29 mouse cellular contexts compared by ENCODE assay signal in the genomic region with DNA sequence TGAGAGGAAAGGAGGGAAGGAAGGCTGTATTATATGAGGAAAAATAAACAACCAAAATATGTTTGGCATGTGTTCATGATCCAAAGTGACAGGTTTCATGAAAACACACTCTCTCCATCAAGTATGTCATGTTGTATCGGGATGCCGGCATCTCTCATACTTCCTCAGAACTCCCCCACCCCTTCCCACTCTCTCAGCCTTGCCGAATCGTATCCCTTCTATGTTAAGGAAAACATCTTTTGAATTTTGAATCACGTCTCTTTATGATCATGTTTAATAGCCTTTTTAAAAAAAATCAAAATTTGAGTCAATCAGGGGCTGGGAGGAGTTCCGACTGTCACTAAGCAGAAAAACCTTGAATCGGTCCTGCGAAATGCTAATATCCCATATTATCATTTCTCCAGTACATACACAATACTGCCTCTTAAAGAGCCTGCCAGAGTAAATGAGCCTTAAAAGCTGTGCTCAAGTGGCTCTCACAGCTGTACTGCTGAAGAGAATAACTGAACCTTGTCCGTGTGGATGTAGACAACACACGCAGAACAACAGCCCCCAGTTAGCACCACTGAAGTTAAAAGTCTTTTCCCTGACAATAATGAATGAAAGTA.
DNase-seq lines count a peak whose midpoint lies in the region; ATAC-seq and TF ChIP-seq lines count a peak whose summit lies in the region.
"Had no signal": no experiment of that assay in that cellular context is flagged by ENCODE, and none has a peak within 500 bp of the region (broad histone marks: within the 10 kb centered on the region; RNA-seq: fewer than 3 reads in every experiment).

No protein-coding gene starts in this region.

- peak; percentile 60 for DNase-seq in forebrain, embryonic 14.5 days (ENCODE audit: low spot score)
- peak; percentile 8 for DNase-seq in forebrain, postnatal 0 days
- DNase-seq in right cerebral cortex, adult 2 months (ENCODE audit: low spot score in 2 of 2), result no peak
- DNase-seq in cerebellum, adult 8-10 months, result no peak
- no peak for DNase-seq in adrenal gland, postnatal 14 days
- DNase-seq: adrenal gland, adult 8-10 months; adrenal gland, postnatal 36 days; cerebellum, adult 11 months; cerebellum, adult 2 months; cerebellum, postnatal 10 days; cerebellum, postnatal 36 days; embryo, embryonic 11 days; gastrocnemius, adult 2 months; gastrocnemius, postnatal 14 days; heart, adult 18-20 months; heart, postnatal 10 days; heart, postnatal 36 days had no signal

- no peaks in the 10 kb centered on the region for H3K36me3 ChIP-seq in midbrain, embryonic 12.5 days
- no peaks in the 10 kb centered on the region for H3K36me3 ChIP-seq in midbrain, embryonic 15.5 days (replicated peaks)
- no peaks in the 10 kb centered on the region for H3K36me3 ChIP-seq in forebrain, embryonic 12.5 days (replicated peaks)
- no peaks in the 10 kb centered on the region for H3K36me3 ChIP-seq in forebrain, embryonic 14.5 days (ENCODE audit: control insufficient read depth, insufficient read depth, low read length)
- no peaks in the 10 kb centered on the region for H3K36me3 ChIP-seq in forebrain, postnatal 0 days (ENCODE audit: insufficient read depth)
- H3K36me3 ChIP-seq: embryonic facial prominence, embryonic 10.5 days; embryonic facial prominence, embryonic 13.5 days; heart, embryonic 12.5 days; heart, embryonic 15.5 days; hindbrain, embryonic 10.5 days had no signal

- no peak for TF ChIP-seq CTCF in forebrain, postnatal 0 days (IDR thresholded peaks at IDR 0.05; ENCODE audit: low read depth)

- H3K9me3 ChIP-seq in midbrain, embryonic 12.5 days, result no peaks in the 10 kb centered on the region
- no peaks in the 10 kb centered on the region for H3K9me3 ChIP-seq in midbrain, embryonic 15.5 days
- H3K9me3 ChIP-seq in forebrain, embryonic 12.5 days, result no peaks in the 10 kb centered on the region
- H3K9me3 ChIP-seq in forebrain, embryonic 14.5 days (replicated peaks; ENCODE audit: control insufficient read depth, low read length), result no peaks in the 10 kb centered on the region
- H3K9me3 ChIP-seq in forebrain, postnatal 0 days (ENCODE audit: low read length), result no peaks in the 10 kb centered on the region
- H3K9me3 ChIP-seq: embryonic facial prominence, embryonic 10.5 days; embryonic facial prominence, embryonic 13.5 days; heart, embryonic 15.5 days; hindbrain, embryonic 10.5 days had no signal

- no peaks in the 10 kb centered on the region for H3K27me3 ChIP-seq in midbrain, embryonic 12.5 days
- no peaks in the 10 kb centered on the region for H3K27me3 ChIP-seq in midbrain, embryonic 15.5 days (replicated peaks)
- H3K27me3 ChIP-seq in forebrain, embryonic 12.5 days, result no peaks in the 10 kb centered on the region
- H3K27me3 ChIP-seq in forebrain, embryonic 14.5 days (replicated peaks; ENCODE audit: control insufficient read depth, insufficient read depth, low read length), result no peaks in the 10 kb centered on the region
- H3K27me3 ChIP-seq in forebrain, postnatal 0 days (ENCODE audit: insufficient read depth, low read length), result no peaks in the 10 kb centered on the region
- H3K27me3 ChIP-seq: embryonic facial prominence, embryonic 13.5 days; heart, embryonic 12.5 days; heart, embryonic 15.5 days had no signal

- H3K9ac ChIP-seq in midbrain, embryonic 12.5 days (replicated peaks), result no peak overlapping the region
- no peak overlapping the region for H3K9ac ChIP-seq in midbrain, embryonic 15.5 days
- no peak overlapping the region for H3K9ac ChIP-seq in forebrain, embryonic 12.5 days
- no peak overlapping the region for H3K9ac ChIP-seq in forebrain, embryonic 14.5 days (ENCODE audit: low read length)
- H3K9ac ChIP-seq in forebrain, postnatal 0 days, result no peak overlapping the region
- H3K9ac ChIP-seq: embryonic facial prominence, embryonic 13.5 days; heart, embryonic 12.5 days; heart, embryonic 15.5 days; hindbrain, embryonic 14.5 days had no signal

- WGBS in midbrain, embryonic 12.5 days, result 85% methylated on average over 10 of the region's 10 CpGs
- 73% methylated on average over 10 of the region's 10 CpGs for WGBS in midbrain, embryonic 15.5 days
- WGBS in forebrain, embryonic 12.5 days, result 69% methylated on average over 10 of the region's 10 CpGs
- WGBS in forebrain, embryonic 14.5 days, result 70% methylated on average over 10 of the region's 10 CpGs
- 48% methylated on average over 10 of the region's 10 CpGs for WGBS in forebrain, postnatal 0 days

- peak; percentile 41; the same call in 1 of the 2 replicates for ATAC-seq in midbrain, embryonic 12.5 days (ENCODE audit: low FRiP score, low read depth)
- ATAC-seq in midbrain, embryonic 15.5 days (replicated peaks), result no peak
- peak; percentile 51; the same call in 1 of the 2 replicates for ATAC-seq in forebrain, embryonic 12.5 days (ENCODE audit: low FRiP score)
- peak; percentile 84 for ATAC-seq in forebrain, embryonic 14.5 days
- ATAC-seq in forebrain, postnatal 0 days, result peak; percentile 48
- ATAC-seq: activated CD4-positive, CD25-positive, alpha-beta regulatory T cell, adult 4 months; intestine, postnatal 0 days had no signal

- no peak overlapping the region for H3K27ac ChIP-seq in midbrain, embryonic 12.5 days (replicated peaks)
- H3K27ac ChIP-seq in midbrain, embryonic 15.5 days, result no peak overlapping the region
- H3K27ac ChIP-seq in forebrain, embryonic 12.5 days, result no peak overlapping the region
- H3K27ac ChIP-seq in forebrain, embryonic 14.5 days (ENCODE audit: low read depth, low read length), result no peak overlapping the region; the same call in 1 of the 2 replicates
- no peak overlapping the region for H3K27ac ChIP-seq in forebrain, postnatal 0 days (ENCODE audit: low read depth, low read length)
- H3K27ac ChIP-seq: embryonic facial prominence, embryonic 10.5 days; embryonic facial prominence, embryonic 13.5 days; gastrocnemius, adult 2 months; heart, embryonic 15.5 days; hindbrain, embryonic 10.5 days; hindbrain, embryonic 14.5 days had no signal

- H3K4me2 ChIP-seq in midbrain, embryonic 12.5 days (replicated peaks), result no peak overlapping the region
- no peak overlapping the region for H3K4me2 ChIP-seq in midbrain, embryonic 15.5 days
- H3K4me2 ChIP-seq in forebrain, embryonic 12.5 days, result no peak overlapping the region
- H3K4me2 ChIP-seq in forebrain, embryonic 14.5 days (ENCODE audit: low read length), result no peak overlapping the region
- no peak overlapping the region for H3K4me2 ChIP-seq in forebrain, postnatal 0 days (ENCODE audit: low read depth)
- H3K4me2 ChIP-seq: embryonic facial prominence, embryonic 13.5 days; heart, embryonic 12.5 days; heart, embryonic 15.5 days; hindbrain, embryonic 14.5 days had no signal

- no peak overlapping the region for H3K4me3 ChIP-seq in midbrain, embryonic 12.5 days
- H3K4me3 ChIP-seq in midbrain, embryonic 15.5 days, result no peak overlapping the region
- no peak overlapping the region for H3K4me3 ChIP-seq in forebrain, embryonic 12.5 days (replicated peaks)
- H3K4me3 ChIP-seq in forebrain, embryonic 14.5 days (ENCODE audit: low read depth, low read length), result no peak overlapping the region
- H3K4me3 ChIP-seq in forebrain, postnatal 0 days (ENCODE audit: low read depth, low read length), result no peak overlapping the region
- H3K4me3 ChIP-seq: embryonic facial prominence, embryonic 10.5 days; embryonic facial prominence, embryonic 13.5 days; erythroblast, embryonic 14.5 days; gastrocnemius, adult 2 months; heart, embryonic 12.5 days; heart, embryonic 15.5 days; hindbrain, embryonic 10.5 days had no signal

- H3K4me1 ChIP-seq in midbrain, embryonic 12.5 days, result no peaks in the 10 kb centered on the region
- no peaks in the 10 kb centered on the region for H3K4me1 ChIP-seq in midbrain, embryonic 15.5 days
- H3K4me1 ChIP-seq in forebrain, embryonic 12.5 days, result no peaks in the 10 kb centered on the region
- H3K4me1 ChIP-seq in forebrain, embryonic 14.5 days (ENCODE audit: control insufficient read depth, insufficient read depth, low read length), result no peaks in the 10 kb centered on the region
- H3K4me1 ChIP-seq in forebrain, postnatal 0 days (ENCODE audit: insufficient read depth), result no peaks in the 10 kb centered on the region
- H3K4me1 ChIP-seq: embryonic facial prominence, embryonic 10.5 days; embryonic facial prominence, embryonic 13.5 days; heart, embryonic 12.5 days; heart, embryonic 15.5 days; hindbrain, embryonic 10.5 days had no signal

Comparison
In these comparisons a context has a peak if more than half of its experiments do, and no peak if none do; other contexts are left out.
1. DNase-seq: peak in forebrain, embryonic 14.5 days (single experiment) and forebrain, postnatal 0 days (single experiment); none in right cerebral cortex, adult 2 months (0 of 2), cerebellum, adult 8-10 months (single experiment) and adrenal gland, postnatal 14 days (single experiment).